Mouse (Mus musculus) E14TG2a.4 (cell line): ENCODE results near the gene Atrip.

Experiments
- CTCF ChIP-seq: conservative IDR thresholded peaks from 2 replicates; pipeline ENCODE4 v1.5.1; 2014; ENCODE audit warnings: low read length
- POU5F1 ChIP-seq: IDR thresholded peaks from 2 replicates; pipeline ENCODE4 v1.6.1; 2014; ENCODE audit warnings: low read length, borderline replicate concordance

DNA sequence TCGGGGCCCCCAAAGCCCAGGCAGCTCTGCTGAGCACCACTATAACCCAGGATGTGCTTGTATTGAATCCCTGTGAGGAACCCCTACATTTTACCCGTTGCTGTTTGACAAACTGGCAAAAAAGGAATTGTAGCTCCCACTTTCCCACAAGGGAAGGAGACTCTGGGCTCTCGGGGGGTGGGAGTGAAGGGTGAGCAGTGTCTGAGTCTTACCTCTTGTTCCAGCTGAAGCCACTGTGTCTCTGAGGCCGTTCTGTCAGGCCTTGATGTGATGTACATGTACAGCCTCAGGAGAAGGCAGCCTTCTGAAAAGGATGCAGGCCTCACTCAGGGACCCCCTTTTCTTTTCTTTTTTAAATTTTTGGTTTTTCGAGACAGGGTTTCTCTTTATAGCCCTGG, 13.0 kb downstream of the Atrip start:
- TF ChIP-seq CTCF (no peak), POU5F1 (no peak)
